Mouse (Mus musculus) megakaryocyte, embryonic 14.5 days (primary cell): ENCODE results near the gene Edrf1.

Experiments used
- FLI1 ChIP-seq: IDR thresholded peaks from 2 replicates; pipeline ENCODE4 v1.6.1; 2012; ENCODE audit warnings: low read length, inconsistent platforms, mixed read lengths
- GATA1 ChIP-seq: IDR thresholded peaks from 3 replicates; pipeline ENCODE4 v1.6.1; 2012; ENCODE audit warnings: mixed read lengths, low read length, inconsistent platforms, borderline replicate concordance

- no peak for TF ChIP-seq FLI1
- no peak for TF ChIP-seq GATA1
Measured at GRCm38 (mm10) chr7:133720616-133721015, 83.3 kb downstream of the Edrf1 start.
